Comparison of ENCODE assay signal across 22 mouse cellular contexts in the genomic region with DNA sequence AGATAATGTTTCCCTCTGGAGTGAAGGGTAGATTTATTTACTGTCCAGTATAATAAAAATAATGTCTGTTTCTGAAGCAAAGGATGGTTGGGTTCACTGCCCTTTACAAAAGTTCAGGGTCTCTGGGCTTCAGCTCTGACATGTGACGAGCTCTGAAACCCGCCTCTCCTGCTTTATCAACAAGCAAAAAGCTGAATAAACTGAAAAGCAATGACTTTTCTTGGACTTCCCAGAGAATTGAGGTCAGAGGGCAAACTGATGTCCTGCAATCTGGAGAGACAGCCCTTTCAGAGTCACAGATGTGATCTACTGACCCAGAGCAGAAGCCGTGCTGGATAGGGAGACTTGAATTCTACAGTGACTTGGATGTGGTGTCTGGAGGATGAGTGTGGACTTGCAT. TPM values are rescaled to one million over a fixed set of nuclear protein-coding genes. Genes with fewer than 3 reads are reported as not detected.
DNase-seq lines count a peak whose midpoint lies in the region; ATAC-seq and TF ChIP-seq lines count a peak whose summit lies in the region.
"Had no signal": no experiment of that assay in that cellular context is flagged by ENCODE, and none has a peak within 500 bp of the region (broad histone marks: within the 10 kb centered on the region; RNA-seq: fewer than 3 reads in every experiment).

No protein-coding gene starts in this region.

- H3K36me3 ChIP-seq in liver, adult 2 months (ENCODE audit: control insufficient read depth, insufficient read depth, low read length): no peaks in the 10 kb centered on the region
- no peaks in the 10 kb centered on the region for H3K36me3 ChIP-seq in liver, embryonic 12.5 days
- H3K36me3 ChIP-seq in limb, embryonic 10.5 days: no peaks in the 10 kb centered on the region
- H3K36me3 ChIP-seq: neural tube, embryonic 15.5 days had no signal

- no peak for ATAC-seq in liver, embryonic 12.5 days

- H3K27me3 ChIP-seq in liver, adult 2 months (ENCODE audit: control insufficient read depth, insufficient read depth, low read length): no peaks in the 10 kb centered on the region
- H3K27me3 ChIP-seq in liver, embryonic 12.5 days (replicated peaks): no peaks in the 10 kb centered on the region; the same call in 1 of the 2 replicates
- no peaks in the 10 kb centered on the region for H3K27me3 ChIP-seq in limb, embryonic 10.5 days (ENCODE audit: low read depth, poor library complexity, severe bottlenecking)
- H3K27me3 ChIP-seq: CH12.LX; neural tube, embryonic 15.5 days had no signal

- no peak for TF ChIP-seq POLR2A in liver, adult 2 months (IDR thresholded peaks at IDR 0.05; ENCODE audit: extremely low read depth, insufficient read depth, low read length)

- H3K9me3 ChIP-seq in liver, embryonic 12.5 days (replicated peaks): no peaks in the 10 kb centered on the region
- H3K9me3 ChIP-seq in limb, embryonic 10.5 days (replicated peaks): no peaks in the 10 kb centered on the region
- H3K9me3 ChIP-seq: neural tube, embryonic 15.5 days had no signal

- H3K27ac ChIP-seq in liver, adult 2 months (replicated peaks; ENCODE audit: insufficient read depth, low read depth, low read length): no peak overlapping the region
- no peak overlapping the region for H3K27ac ChIP-seq in liver, embryonic 12.5 days
- H3K27ac ChIP-seq in limb, embryonic 10.5 days: 0 out of 2 replicates have a peak overlapping the region, but pooled peaks have one; percentile 19
- H3K27ac ChIP-seq: neural tube, embryonic 15.5 days had no signal

- TF ChIP-seq CTCF in liver, adult 2 months (IDR thresholded peaks at IDR 0.05; ENCODE audit: low read depth, low read length): no peak

- 0 out of 2 replicates have a peak, but pooled peaks cover 2% of the 10 kb centered on the region for H3K4me1 ChIP-seq in liver, adult 2 months (ENCODE audit: control insufficient read depth, insufficient read depth, low read length)
- 0 out of 2 replicates have a peak, but pooled peaks cover 4% of the 10 kb centered on the region for H3K4me1 ChIP-seq in liver, embryonic 12.5 days
- peaks cover 60% of the 10 kb centered on the region for H3K4me1 ChIP-seq in limb, embryonic 10.5 days

- no peaks in the 10 kb centered on the region for H3K79me2 ChIP-seq in liver, adult 2 months (ENCODE audit: control insufficient read depth, insufficient read depth, low read length)

- peak; percentile 21 to 71 for DNase-seq in adrenal gland, adult (ENCODE audit: inconsistent age in 2 of 2, low spot score in 1 of 2)
- DNase-seq in adrenal gland, postnatal 4 days (ENCODE audit: low spot score in 2 of 2): no peak
- DNase-seq in liver, adult 2 months (ENCODE audit: extremely low read depth, low read depth, low spot score): peak; percentile 50
- DNase-seq in kidney, adult 9 months: peak; percentile 20
- no peak for DNase-seq in limb, embryonic 10.5 days (ENCODE audit: low spot score)
- DNase-seq in cerebellum, adult 9-11 months: no peak
- DNase-seq in cerebellum, adult 8-10 months: no peak
- DNase-seq: cerebellum, adult 11-12 months; gastrocnemius, postnatal 25 days; lung, postnatal 10 days; retina, postnatal 1 day had no signal

- WGBS in liver, adult 2 months: 18% methylated on average over 3 of the region's 3 CpGs
- WGBS in liver, embryonic 12.5 days (ENCODE audit: insufficient replicate concordance): 48% methylated on average over 3 of the region's 3 CpGs
- 52% methylated on average over 3 of the region's 3 CpGs for WGBS in limb, embryonic 10.5 days

- H3K4me3 ChIP-seq in liver, adult 2 months (ENCODE audit: insufficient read depth, low read depth, low read length): no peak overlapping the region
- H3K4me3 ChIP-seq in liver, embryonic 12.5 days: no peak overlapping the region
- no peak overlapping the region for H3K4me3 ChIP-seq in limb, embryonic 10.5 days
- H3K4me3 ChIP-seq: erythroblast, embryonic 14.5 days; neural tube, embryonic 15.5 days had no signal

- H3K4me2 ChIP-seq in liver, embryonic 12.5 days: no peak overlapping the region
- H3K4me2 ChIP-seq: liver, embryonic 11.5 days; neural tube, embryonic 15.5 days had no signal

- H3K9ac ChIP-seq in liver, adult 2 months (ENCODE audit: low read depth, low read length): no peak overlapping the region
- no peak overlapping the region for H3K9ac ChIP-seq in liver, embryonic 12.5 days
- H3K9ac ChIP-seq: neural tube, embryonic 15.5 days had no signal

RNA-seq across cellular contexts. Expression of a gene that starts 10.8 kb away (rescaled TPM):
- not detected for total RNA-seq in adrenal gland, postnatal 4 days (2021)
- total RNA-seq in liver, adult 2 months (2014; rRNA removed): not detected in 2 replicates
- polyA plus RNA-seq in liver, adult 2 months (2012; rRNA removed): not detected in 2 replicates
- 0.11 TPM in 1 of 2 replicates, not detected in the other for polyA plus RNA-seq in liver, embryonic 12.5 days (2016; fragmentation: Nextera tagmentation; extraction: Ambion mirVana)
- polyA plus RNA-seq in limb, embryonic 10.5 days (2016; fragmentation: Nextera tagmentation; extraction: Ambion mirVana): 0.23 and 0.35 TPM in 2 replicates
- total RNA-seq: CH12.LX; gastrocnemius, postnatal 25 days; left cerebral cortex, postnatal 10 days; megakaryocyte-erythroid progenitor cell, adult 5-6 weeks; monocyte, adult 5-6 weeks had no signal
- polyA plus RNA-seq: erythroblast, embryonic 14.5 days; hindbrain, embryonic 11.5 days; liver, embryonic 11.5 days; neural tube, embryonic 15.5 days; small intestine, adult 2 months; thymus, postnatal 0 days had no signal

RNA-seq across cellular contexts. Expression of a gene that starts 31.9 kb away (rescaled TPM):
- total RNA-seq in adrenal gland, postnatal 4 days (2021): 1 to 10 TPM; 2.9 to 3.2 TPM
- not detected in 2 replicates for total RNA-seq in liver, adult 2 months (2014; rRNA removed)
- not detected in 2 replicates for polyA plus RNA-seq in liver, adult 2 months (2012; rRNA removed)
- 0.12 and 0.35 TPM in 2 replicates for polyA plus RNA-seq in liver, embryonic 12.5 days (2016; fragmentation: Nextera tagmentation; extraction: Ambion mirVana)
- 1.1 and 1.4 TPM in 2 replicates for polyA plus RNA-seq in limb, embryonic 10.5 days (2016; fragmentation: Nextera tagmentation; extraction: Ambion mirVana)
- total RNA-seq: CH12.LX; gastrocnemius, postnatal 25 days; megakaryocyte-erythroid progenitor cell, adult 5-6 weeks; monocyte, adult 5-6 weeks had no signal
- polyA plus RNA-seq: erythroblast, embryonic 14.5 days; small intestine, adult 2 months; thymus, postnatal 0 days had no signal

RNA-seq across cellular contexts. Expression of a gene that starts 39.0 kb away (rescaled TPM):
- total RNA-seq in adrenal gland, postnatal 4 days (2021): 100 to 1,000 TPM in 1 of 2 experiments, under 1 TPM in 1; 0.96 to 609 TPM
- total RNA-seq in liver, adult 2 months (2014; rRNA removed): 23.2 and 76.8 TPM in 2 replicates
- 0.26 and 0.58 TPM in 2 replicates for polyA plus RNA-seq in liver, adult 2 months (2012; rRNA removed)
- 0.54 and 0.91 TPM in 2 replicates for polyA plus RNA-seq in liver, embryonic 12.5 days (2016; fragmentation: Nextera tagmentation; extraction: Ambion mirVana)
- polyA plus RNA-seq in limb, embryonic 10.5 days (2016; fragmentation: Nextera tagmentation; extraction: Ambion mirVana): 0.38 TPM in 2 replicates
- total RNA-seq: CH12.LX; gastrocnemius, postnatal 25 days; left cerebral cortex, postnatal 10 days; megakaryocyte-erythroid progenitor cell, adult 5-6 weeks; monocyte, adult 5-6 weeks had no signal
- polyA plus RNA-seq: erythroblast, embryonic 14.5 days had no signal

RNA-seq across cellular contexts. Expression of a gene that starts 58.7 kb away (rescaled TPM):
- total RNA-seq in adrenal gland, postnatal 4 days (2021): 100 to 1,000 TPM in 1 of 2 experiments, 1 to 10 TPM in 1; 2.1 to 257 TPM
- total RNA-seq in liver, adult 2 months (2014; rRNA removed): 6.5 and 32.6 TPM in 2 replicates
- polyA plus RNA-seq in liver, adult 2 months (2012; rRNA removed): 0.12 TPM in 1 of 2 replicates, not detected in the other
- polyA plus RNA-seq in liver, embryonic 12.5 days (2016; fragmentation: Nextera tagmentation; extraction: Ambion mirVana): 0.77 and 1.2 TPM in 2 replicates
- polyA plus RNA-seq in limb, embryonic 10.5 days (2016; fragmentation: Nextera tagmentation; extraction: Ambion mirVana): 109 and 110 TPM in 2 replicates
- total RNA-seq: CH12.LX; gastrocnemius, postnatal 25 days; megakaryocyte-erythroid progenitor cell, adult 5-6 weeks; monocyte, adult 5-6 weeks had no signal
- polyA plus RNA-seq: erythroblast, embryonic 14.5 days had no signal

Comparison
In these comparisons a context has a peak if more than half of its experiments do, and no peak if none do; other contexts are left out.
1. DNase-seq: peak in adrenal gland, adult (2 of 2), liver, adult 2 months (single experiment) and kidney, adult 9 months (single experiment); none in adrenal gland, postnatal 4 days (0 of 2), limb, embryonic 10.5 days (single experiment), cerebellum, adult 9-11 months (single experiment) and cerebellum, adult 8-10 months (single experiment).